Mouse (Mus musculus) liver, adult 2 months (tissue): ENCODE measurements around the gene Pkn3.
A peak's percentile ranks its signal among the peaks of the same experiment; 100 is the strongest.

Experiments used
- CTCF ChIP-seq: fragments of 200-500 bp; IDR thresholded peaks from 2 replicates; pipeline ENCODE4 v1.5.1; 2011; ENCODE audit warnings: low read depth, low read length, control low read depth
- POLR2A ChIP-seq: fragments of 200-500 bp; IDR thresholded peaks from 2 replicates; pipeline ENCODE4 v1.6.1; 2011; ENCODE audit warnings: low read length, control low read depth; ENCODE audit not compliant: insufficient read depth; ENCODE audit errors: extremely low read depth

- TF ChIP-seq POLR2A, result peak; percentile 57; the same call in 1 of the 2 replicates
- TF ChIP-seq CTCF, result no peak
These were observed 28.6 kb upstream of the Pkn3 start, which contains the start of gene Wdr34 for GRCm38 (mm10) chr2:30048699-30049388.
